Mouse (Mus musculus) forebrain, postnatal 0 days (tissue): Measurements from ENCODE around the gene Foxf1. TPM values are rescaled to one million over a fixed set of nuclear protein-coding genes. Genes with fewer than 3 reads are reported as not detected.

Experiments
- ATAC-seq: fragments of 200-750 bp; cut with Nextera tagmentation; 2 replicates; pipeline ENCODE4 v1.8.0; 2017; ENCODE audit warnings: mild to moderate bottlenecking, moderate library complexity
- DNase-seq: peaks from one replicate; pipeline ENCODE4 v3.0.0-alpha.2; 2015
- H3K27ac ChIP-seq: fragments of 300-500 bp; sonication (generic); 2 replicates; pipeline ENCODE4 v1.5.1; 2014; ENCODE audit warnings: low read depth, mild to moderate bottlenecking, antibody characterized with exemption, low read length, moderate library complexity, mixed read lengths
- H3K27me3 ChIP-seq: fragments of 300-500 bp; sonication (generic); 2 replicates; pipeline ENCODE4 v1.6.1; 2014; ENCODE audit warnings: mild to moderate bottlenecking, low read length, mixed read lengths; ENCODE audit not compliant: insufficient read depth
- H3K36me3 ChIP-seq: fragments of 300-500 bp; sonication (generic); 2 replicates; pipeline ENCODE4 v1.6.1; 2014; ENCODE audit warnings: mild to moderate bottlenecking, moderate library complexity; ENCODE audit not compliant: insufficient read depth
- H3K4me1 ChIP-seq: fragments of 300-500 bp; sonication (generic); 2 replicates; pipeline ENCODE4 v1.6.1; 2014; ENCODE audit warnings: antibody characterized with exemption; ENCODE audit not compliant: insufficient read depth
- H3K4me2 ChIP-seq: fragments of 300-500 bp; sonication (generic); 2 replicates; pipeline ENCODE4 v1.6.1; 2014; ENCODE audit warnings: low read depth, mild to moderate bottlenecking, moderate library complexity
- H3K4me3 ChIP-seq: fragments of 300-500 bp; sonication (generic); 2 replicates; pipeline ENCODE4 v1.5.1; 2014; ENCODE audit warnings: low read depth, low read length, mixed read lengths
- H3K9ac ChIP-seq: fragments of 300-500 bp; sonication (generic); 2 replicates; pipeline ENCODE4 v1.6.1; 2014; ENCODE audit warnings: mild to moderate bottlenecking
- H3K9me3 ChIP-seq: fragments of 300-500 bp; sonication (generic); 2 replicates; pipeline ENCODE4 v1.6.1; 2016; ENCODE audit warnings: low read length
- CTCF ChIP-seq: sonication (generic); IDR thresholded peaks from 2 replicates; pipeline ENCODE4 v1.5.1; 2016; ENCODE audit warnings: antibody characterized with exemption, control low read depth, low read depth
- WGBS: fragments of 180-500 bp; shearing (Covaris S2); extraction: QIAGEN DNeasy Blood & Tissue Kit; methylation state at CpG from one replicate; pipeline ENCODE4 v1.1.7; 2014; 5-methylcytosine and 5-hydroxymethylcytosine counted together
- microRNA-seq, 2 experiments: library from miRNA; unstranded; fragments of <30 nt; microRNA quantifications; one replicate each; pipeline ENCODE4; 2016
- polyA plus RNA-seq: library from polyadenylated mRNA; unstranded; fragments of >200 nt; fragmentation: Nextera tagmentation; extraction: Ambion mirVana; gene quantifications from 2 replicates; pipeline ENCODE4 v1.2.1, GENCODE M21; 2015
- total RNA-seq: library from RNA; depleted of rRNA; stranded (reverse); fragments of >200 nt; gene quantifications from 2 replicates; pipeline ENCODE4 v1.2.3, GENCODE M21; 2014; rRNA removed

Gene Foxf1
- total and polyA plus RNA-seq, 2 experiments from 2014 or later, result 1.4 to 2.3 TPM

DNA sequence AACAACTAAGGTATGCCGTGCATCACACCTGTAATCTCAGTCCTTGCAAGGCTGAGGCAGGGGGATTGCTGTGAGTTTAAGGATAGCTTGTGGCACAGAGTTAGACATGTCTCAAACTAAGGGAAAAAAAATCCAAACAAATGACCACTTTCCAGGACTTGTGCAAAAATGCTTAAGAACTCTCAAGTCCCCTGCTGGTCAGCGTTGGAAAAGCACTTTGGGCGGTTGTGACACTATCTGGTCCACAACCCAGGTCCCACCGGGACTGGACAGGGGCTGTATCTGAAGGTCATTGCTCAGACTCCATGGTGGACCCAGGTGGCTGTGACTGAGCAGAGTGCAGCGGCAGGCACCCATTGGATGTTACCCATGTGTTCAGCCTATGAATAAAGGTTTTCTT is 46.3 kb downstream of the Foxf1 start:
- DNase-seq (peak; percentile 6), ATAC-seq (no peak)
- H3K9ac ChIP-seq, result no peak overlapping the region
- TF ChIP-seq CTCF, result peak; percentile 59
- no peaks in the 10 kb centered on the region for H3K9me3 ChIP-seq
- 35% methylated on average over 5 of the region's 5 CpGs for WGBS
- H3K4me1 ChIP-seq, result no peaks in the 10 kb centered on the region
- H3K4me3 ChIP-seq, result no peak overlapping the region
- no peak overlapping the region for H3K4me2 ChIP-seq
- peaks cover 67% of the 10 kb centered on the region for H3K27me3 ChIP-seq
- no peak overlapping the region for H3K27ac ChIP-seq
- H3K36me3 ChIP-seq, result no peaks in the 10 kb centered on the region

DNA sequence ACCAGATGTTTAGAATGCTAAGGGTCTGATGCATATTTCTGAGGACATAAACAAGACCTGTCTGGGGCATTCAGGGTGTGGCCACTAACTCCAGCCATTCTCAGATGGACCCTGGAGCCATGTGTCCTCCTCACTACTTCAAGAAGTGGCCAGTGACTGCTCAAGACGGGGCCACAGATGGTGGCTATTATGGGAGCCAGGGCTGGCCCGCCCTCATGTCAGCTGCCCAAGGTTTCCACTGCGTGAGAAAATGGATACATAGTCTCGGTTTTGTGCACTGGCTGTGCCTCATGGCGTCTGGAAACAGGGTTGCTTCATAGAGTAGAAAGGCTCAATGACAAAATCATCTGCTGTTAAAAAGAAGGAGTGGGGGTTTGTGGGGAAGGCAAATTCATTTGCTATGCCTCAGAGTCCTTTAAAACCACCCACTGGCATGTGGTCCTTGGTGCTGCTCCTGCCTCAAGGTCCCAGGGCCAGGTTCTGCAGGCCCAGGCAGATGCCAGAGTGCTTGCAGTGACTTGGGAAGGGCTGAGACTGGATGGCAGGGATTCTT is 48.9 kb downstream of the Foxf1 start:
- no peaks in the 10 kb centered on the region for H3K9me3 ChIP-seq
- H3K4me2 ChIP-seq, result no peak overlapping the region
- no peak overlapping the region for H3K9ac ChIP-seq
- H3K4me1 ChIP-seq, result no peaks in the 10 kb centered on the region
- H3K27ac ChIP-seq, result no peak overlapping the region
- TF ChIP-seq CTCF, result no peak
- ATAC-seq (no peak), DNase-seq (no peak)
- H3K36me3 ChIP-seq, result no peaks in the 10 kb centered on the region
- 69% methylated on average over 5 of the region's 5 CpGs for WGBS
- H3K4me3 ChIP-seq, result no peak overlapping the region
- peaks cover 43% of the 10 kb centered on the region for H3K27me3 ChIP-seq

DNA sequence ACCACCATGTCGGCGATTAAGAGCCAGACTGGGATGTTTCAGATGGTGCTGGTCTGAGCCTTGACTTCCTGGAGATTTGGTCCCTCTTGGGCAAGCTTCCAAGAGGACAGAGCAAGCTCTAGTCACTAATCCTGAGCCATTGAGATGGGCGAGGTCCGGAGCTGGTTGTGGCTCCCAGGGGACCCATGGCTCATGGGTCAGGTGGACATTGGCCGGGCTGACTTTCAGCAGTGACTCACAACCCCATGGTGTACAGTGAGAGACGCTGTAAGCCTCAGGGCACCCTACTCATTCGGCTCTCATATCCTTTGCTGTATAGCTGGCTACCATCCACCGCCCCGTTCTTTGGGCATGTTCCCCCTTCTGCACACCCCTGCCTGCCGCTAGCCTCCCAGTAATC is 49.9 kb downstream of the Foxf1 start:
- H3K9me3 ChIP-seq, result no peaks in the 10 kb centered on the region
- no peak for TF ChIP-seq CTCF
- H3K27me3 ChIP-seq, result peaks cover 35% of the 10 kb centered on the region
- no peak overlapping the region for H3K4me3 ChIP-seq
- ATAC-seq, result no peak
- no peak for DNase-seq
- H3K27ac ChIP-seq, result no peak overlapping the region
- H3K4me2 ChIP-seq, result no peak overlapping the region
- H3K4me1 ChIP-seq, result no peaks in the 10 kb centered on the region
- WGBS, result 88% methylated on average over 10 of the region's 10 CpGs
- H3K9ac ChIP-seq, result no peak overlapping the region
- H3K36me3 ChIP-seq, result no peaks in the 10 kb centered on the region

DNA sequence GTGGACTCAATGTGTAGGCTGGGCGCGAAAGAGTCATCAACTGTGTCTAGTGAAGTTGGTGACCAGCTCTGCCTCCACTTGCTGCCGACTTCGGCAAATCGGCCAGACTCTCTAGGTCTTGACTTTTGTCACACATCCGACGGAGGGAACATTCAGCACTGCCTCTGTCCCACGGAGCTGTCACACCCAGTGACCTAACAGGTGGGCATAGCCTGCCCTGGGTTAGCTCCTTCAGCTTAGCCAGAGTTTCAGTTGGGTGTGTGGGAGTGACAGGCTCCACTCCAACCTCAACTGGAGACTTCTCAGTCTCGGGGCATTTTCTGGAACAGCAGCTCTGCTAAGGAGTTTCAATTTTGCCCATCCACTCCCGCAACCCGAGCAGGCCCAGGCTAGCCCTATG is 50.3 kb downstream of the Foxf1 start:
- Histone ChIP-seq H3K9me3 (no peaks in the 10 kb centered on the region), H3K4me2 (no peak overlapping the region), H3K4me3 (no peak overlapping the region), H3K36me3 (no peaks in the 10 kb centered on the region), H3K4me1 (no peaks in the 10 kb centered on the region), H3K9ac (no peak overlapping the region), H3K27ac (no peak overlapping the region), H3K27me3 (peaks cover 35% of the 10 kb centered on the region)
- ATAC-seq (no peak), DNase-seq (no peak)
- WGBS, result 90% methylated on average over 11 of the region's 11 CpGs
- no peak for TF ChIP-seq CTCF

DNA sequence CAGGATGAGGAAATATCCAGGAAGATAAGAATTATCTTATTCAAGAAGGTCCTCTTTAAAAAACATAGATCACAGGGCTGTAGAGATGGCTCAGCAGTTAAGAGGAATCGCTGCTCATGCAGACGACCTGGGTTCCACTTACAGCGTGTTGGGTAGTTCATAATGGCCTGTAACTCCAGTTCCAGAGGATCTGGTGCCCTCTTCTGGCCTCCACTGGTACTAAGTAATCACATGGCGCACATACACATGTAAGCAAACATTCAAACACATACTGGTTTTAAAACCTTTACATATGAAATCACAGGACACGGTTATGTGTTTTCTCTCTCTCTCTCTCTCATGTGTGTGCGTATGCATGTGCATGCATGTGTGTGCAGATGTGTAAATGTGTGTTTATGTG is 52.7 kb downstream of the Foxf1 start:
- no peaks in the 10 kb centered on the region for H3K9me3 ChIP-seq
- H3K9ac ChIP-seq, result no peak overlapping the region
- whole genome bisulfite sequencing, result 89% methylated on average over 6 of the region's 6 CpGs
- H3K4me3 ChIP-seq, result no peak overlapping the region
- no peak overlapping the region for H3K27ac ChIP-seq
- peaks cover 15% of the 10 kb centered on the region for H3K27me3 ChIP-seq
- no peaks in the 10 kb centered on the region for H3K4me1 ChIP-seq
- peak; percentile 22; the same call in 1 of the 2 replicates for TF ChIP-seq CTCF
- no peak overlapping the region for H3K4me2 ChIP-seq
- ATAC-seq (no peak), DNase-seq (no peak)
- no peaks in the 10 kb centered on the region for H3K36me3 ChIP-seq

Small RNA genes within 50 kb of the gene (microRNA-seq; reads per million reads assigned to microRNA genes)
- 0 reads per million in 2 experiments for gene Gm27530

Other genes with a start within 250 kb of the Foxf1 start
- gene Mthfsd, start 24.0 kb downstream of the Foxf1 start, total RNA-seq, result 38.7 and 76.5 TPM in 2 replicates
- gene Mthfsd, start 24.0 kb downstream of the Foxf1 start, polyA plus RNA-seq, result 30.3 and 33.3 TPM in 2 replicates
- gene Foxc2, start 31.8 kb downstream of the Foxf1 start, total RNA-seq, result 3.1 and 6.5 TPM in 2 replicates
- gene Foxc2, start 31.8 kb downstream of the Foxf1 start, polyA plus RNA-seq, result 2.6 and 2.7 TPM in 2 replicates
- gene Foxl1, start 43.6 kb downstream of the Foxf1 start, total RNA-seq, result 0.19 TPM in 1 of 2 replicates, not detected in the other
- 0.06 TPM in 1 of 2 replicates, not detected in the other for gene Foxl1, start 43.6 kb downstream of the Foxf1 start, polyA plus RNA-seq